Mouse (Mus musculus) limb, embryonic 13.5 days (tissue): ENCODE measurements around the gene Zfp94. TPM values are rescaled to one million over a fixed set of nuclear protein-coding genes. Genes with fewer than 3 reads are reported as not detected.
A peak's percentile ranks its signal among the peaks of the same experiment; 100 is the strongest.

ENCODE experiments used
- ATAC-seq: fragments of 200-750 bp; cut with Nextera tagmentation; 2 replicates; pipeline ENCODE4 v1.8.0; 2017; ENCODE audit warnings: low read depth, moderate number of reproducible peaks, moderate TSS enrichment; ENCODE audit not compliant: low FRiP score
- H3K27ac ChIP-seq: fragments of 300-500 bp; sonication (generic); 2 replicates; pipeline ENCODE4 v1.5.1; 2015; ENCODE audit warnings: inconsistent platforms, mild to moderate bottlenecking, moderate library complexity
- H3K27me3 ChIP-seq: fragments of 300-500 bp; sonication (generic); 2 replicates; pipeline ENCODE4 v1.6.1; 2015; ENCODE audit warnings: mild to moderate bottlenecking, inconsistent platforms
- H3K36me3 ChIP-seq: fragments of 300-500 bp; sonication (generic); 2 replicates; pipeline ENCODE4 v1.6.1; 2015; ENCODE audit warnings: inconsistent platforms, mild to moderate bottlenecking, moderate library complexity
- H3K4me1 ChIP-seq: fragments of 300-500 bp; sonication (generic); 2 replicates; pipeline ENCODE4 v1.6.1; 2015; ENCODE audit warnings: inconsistent platforms
- H3K4me2 ChIP-seq: fragments of 300-500 bp; sonication (generic); replicated peaks from 2 replicates; pipeline ENCODE4 v1.6.1; 2015; ENCODE audit warnings: inconsistent platforms, mild to moderate bottlenecking, moderate library complexity
- H3K4me3 ChIP-seq: fragments of 300-500 bp; sonication (generic); 2 replicates; pipeline ENCODE4 v1.5.1; 2015; ENCODE audit warnings: moderate library complexity, mild to moderate bottlenecking, inconsistent platforms
- H3K9ac ChIP-seq: fragments of 300-500 bp; sonication (generic); 2 replicates; pipeline ENCODE4 v1.6.1; 2015; ENCODE audit warnings: mild to moderate bottlenecking, inconsistent platforms
- H3K9me3 ChIP-seq: fragments of 300-500 bp; sonication (generic); 2 replicates; pipeline ENCODE4 v1.6.1; 2016; ENCODE audit warnings: inconsistent platforms
- WGBS: fragments of 180-500 bp; shearing (Covaris S2); methylation state at CpG from one replicate; pipeline ENCODE4 v1.1.7; 2015; 5-methylcytosine and 5-hydroxymethylcytosine counted together
- polyA plus RNA-seq: library from polyadenylated mRNA; unstranded; fragments of >200 nt; fragmentation: Nextera tagmentation; extraction: Ambion mirVana; gene quantifications from 2 replicates; pipeline ENCODE4 v1.2.1, GENCODE M21; 2015

Gene Zfp94
- polyA plus RNA-seq, 1 experiment from 2014 or later: 16.0 TPM

DNA sequence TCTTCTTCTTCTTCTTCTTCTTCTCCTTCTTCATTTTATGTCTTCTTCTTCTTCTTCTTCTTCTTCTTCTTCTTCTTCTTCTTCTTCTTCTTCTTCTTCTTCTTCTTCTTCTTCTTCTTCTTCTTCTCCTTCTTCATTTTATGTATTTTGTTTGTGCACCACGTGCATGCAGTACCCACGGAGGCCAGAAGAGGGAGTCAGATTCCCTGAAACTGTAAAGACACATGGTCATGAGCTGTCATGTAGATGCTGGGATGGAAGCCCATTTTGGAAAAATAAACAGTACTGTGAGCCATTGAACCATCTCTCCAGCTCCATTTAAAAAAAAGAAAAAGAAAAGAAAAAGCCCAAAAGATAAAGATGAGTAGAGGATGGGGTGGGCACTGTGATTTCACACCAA lies 21.8 kb upstream of the Zfp94 start:
- 54% methylated on average over 2 of the region's 2 CpGs for WGBS
- ATAC-seq: no peak

DNA sequence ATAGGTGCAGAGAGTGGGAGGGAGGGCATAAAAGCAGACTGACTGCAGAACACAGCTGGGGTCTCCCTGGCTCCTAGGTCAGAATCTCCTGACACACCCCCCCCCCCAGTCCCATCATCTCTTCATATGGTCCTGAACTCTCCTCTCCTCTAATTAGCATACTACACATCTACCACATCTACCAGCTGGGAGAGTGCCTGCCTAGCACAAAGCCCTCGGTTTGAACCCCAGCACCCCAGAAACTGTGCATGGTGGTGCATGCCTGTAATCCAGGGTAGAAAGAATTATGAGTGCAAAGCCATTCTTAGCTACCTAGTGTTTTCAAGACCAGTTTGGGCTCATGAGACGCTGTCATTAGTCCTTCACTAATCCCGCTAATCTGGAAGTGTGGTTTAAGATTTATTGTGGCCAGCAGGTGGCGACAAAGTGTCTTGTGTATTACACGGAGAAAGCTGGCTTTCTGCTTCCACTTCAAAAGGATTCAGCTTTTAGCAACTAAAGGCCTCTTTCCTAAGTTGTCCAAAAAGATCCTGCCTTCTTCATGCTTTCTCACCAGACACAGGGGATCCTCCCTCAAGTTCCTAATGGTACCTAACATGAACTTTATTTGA lies 19.3 kb upstream of the Zfp94 start:
- peaks cover 30% of the 10 kb centered on the region for H3K27me3 ChIP-seq
- H3K4me2 ChIP-seq: no peak overlapping the region
- no peak for ATAC-seq
- no peaks in the 10 kb centered on the region for H3K36me3 ChIP-seq
- no peak overlapping the region for H3K4me3 ChIP-seq
- H3K9ac ChIP-seq: no peak overlapping the region
- H3K4me1 ChIP-seq: no peaks in the 10 kb centered on the region
- no peak overlapping the region for H3K27ac ChIP-seq
- 9% methylated on average over 5 of the region's 5 CpGs for WGBS
- H3K9me3 ChIP-seq: no peaks in the 10 kb centered on the region

More for the DNA sequence above, 21.8 kb upstream of the Zfp94 start:
- no peak overlapping the region for H3K9ac ChIP-seq
- H3K27ac ChIP-seq: no peak overlapping the region
- H3K4me2 ChIP-seq: no peak overlapping the region
- H3K9me3 ChIP-seq: no peaks in the 10 kb centered on the region
- no peak overlapping the region for H3K4me3 ChIP-seq
- H3K36me3 ChIP-seq: no peaks in the 10 kb centered on the region
- peaks cover 21% of the 10 kb centered on the region for H3K27me3 ChIP-seq
- no peaks in the 10 kb centered on the region for H3K4me1 ChIP-seq

DNA sequence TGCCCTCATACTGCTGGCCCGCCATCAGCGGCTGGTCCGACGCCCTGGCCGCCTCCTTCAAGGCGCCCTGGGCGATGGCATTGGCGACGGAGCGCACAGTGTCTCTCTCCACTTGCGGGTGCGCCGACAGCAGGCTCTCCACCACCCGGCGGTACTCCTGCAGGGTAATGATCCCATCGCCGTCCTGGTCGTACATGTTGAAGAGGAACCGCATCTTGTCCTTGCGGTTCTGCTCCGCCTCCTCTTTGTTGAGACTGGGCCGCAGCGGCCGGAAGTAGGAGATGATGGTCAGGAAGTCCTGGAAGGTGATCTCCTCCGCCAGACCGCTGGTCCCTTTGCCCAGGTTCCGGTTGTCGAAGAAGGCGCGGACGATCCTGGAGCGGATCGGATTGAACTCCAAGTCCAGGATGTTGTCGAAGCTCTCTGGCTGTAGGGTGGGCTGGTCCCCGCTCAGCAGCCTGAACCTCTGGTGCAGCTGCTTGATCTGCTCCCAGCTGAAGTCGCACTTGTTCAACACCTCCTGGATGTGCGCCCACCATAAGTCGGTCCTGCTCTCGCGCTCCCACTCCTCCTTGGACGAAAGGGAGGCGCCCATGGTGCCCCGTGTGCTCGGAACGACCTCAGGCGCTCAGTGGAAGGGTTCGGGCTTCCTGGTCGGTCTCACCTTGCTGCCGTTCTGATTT lies 17.0 kb upstream of the Zfp94 start, which contains the start of gene Tescl:
Gene Tescl, minus strand, starts transcription at position 633 of the 683 bp plus-strand sequence.
- H3K36me3 ChIP-seq: no peaks in the 10 kb centered on the region
- H3K4me3 ChIP-seq: peak within 1 kb of the TSS; percentile 22
- no peak for ATAC-seq
- H3K4me1 ChIP-seq: no peaks in the 10 kb centered on the region
- H3K27ac ChIP-seq: no peak within 1 kb of the TSS
- H3K4me2 ChIP-seq: peak within 1 kb of the TSS; percentile 46
- H3K9me3 ChIP-seq: no peaks in the 10 kb centered on the region
- H3K27me3 ChIP-seq: peaks cover 30% of the 10 kb centered on the region
- 39% methylated on average over 49 of the region's 49 CpGs for WGBS
- no peak within 1 kb of the TSS for H3K9ac ChIP-seq

DNA sequence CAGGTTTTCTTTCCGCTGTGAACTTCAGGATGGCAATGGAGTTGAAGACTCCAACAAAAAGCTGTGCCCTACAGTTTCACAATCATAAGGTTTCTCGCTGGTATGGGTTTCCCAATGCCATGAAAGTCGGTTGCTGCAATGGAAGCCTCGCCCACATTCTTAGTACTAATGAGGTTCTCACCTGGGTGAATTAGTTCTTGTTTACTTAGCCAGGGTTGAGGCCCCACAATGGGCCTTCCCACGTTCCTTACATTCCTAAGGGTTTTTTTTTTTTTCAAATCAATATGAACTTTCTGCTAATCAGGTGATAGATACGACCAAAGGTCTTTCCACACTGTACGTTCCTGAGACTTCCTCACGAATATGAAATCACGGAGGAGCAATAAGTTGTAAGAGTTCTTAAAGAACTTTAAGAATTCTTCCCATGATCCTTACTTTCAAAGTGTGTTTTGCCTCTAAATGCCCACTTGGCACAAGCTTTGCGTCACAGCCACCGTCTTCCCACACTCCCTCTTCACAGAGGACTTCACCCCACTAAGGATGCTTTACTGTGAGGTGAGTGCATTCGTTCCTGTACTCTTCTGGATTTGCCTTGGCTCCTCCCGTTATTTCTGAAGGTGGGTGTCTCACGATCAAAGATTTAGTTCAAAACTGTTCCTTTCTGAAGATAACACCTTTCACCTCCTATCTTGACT lies 11.0 kb upstream of the Zfp94 start:
- Histone ChIP-seq H3K27ac (no peak overlapping the region), H3K9ac (no peak overlapping the region), H3K9me3 (peaks cover 11% of the 10 kb centered on the region; the same call in 1 of the 2 replicates), H3K4me3 (no peak overlapping the region), H3K4me1 (peaks cover 15% of the 10 kb centered on the region; the same call in 1 of the 2 replicates), H3K27me3 (0 out of 2 replicates have a peak, but pooled peaks cover under 1% of the 10 kb centered on the region), H3K4me2 (no peak overlapping the region), H3K36me3 (no peaks in the 10 kb centered on the region)
- 80% methylated on average over 14 of the region's 14 CpGs for WGBS
- no peak for ATAC-seq

DNA sequence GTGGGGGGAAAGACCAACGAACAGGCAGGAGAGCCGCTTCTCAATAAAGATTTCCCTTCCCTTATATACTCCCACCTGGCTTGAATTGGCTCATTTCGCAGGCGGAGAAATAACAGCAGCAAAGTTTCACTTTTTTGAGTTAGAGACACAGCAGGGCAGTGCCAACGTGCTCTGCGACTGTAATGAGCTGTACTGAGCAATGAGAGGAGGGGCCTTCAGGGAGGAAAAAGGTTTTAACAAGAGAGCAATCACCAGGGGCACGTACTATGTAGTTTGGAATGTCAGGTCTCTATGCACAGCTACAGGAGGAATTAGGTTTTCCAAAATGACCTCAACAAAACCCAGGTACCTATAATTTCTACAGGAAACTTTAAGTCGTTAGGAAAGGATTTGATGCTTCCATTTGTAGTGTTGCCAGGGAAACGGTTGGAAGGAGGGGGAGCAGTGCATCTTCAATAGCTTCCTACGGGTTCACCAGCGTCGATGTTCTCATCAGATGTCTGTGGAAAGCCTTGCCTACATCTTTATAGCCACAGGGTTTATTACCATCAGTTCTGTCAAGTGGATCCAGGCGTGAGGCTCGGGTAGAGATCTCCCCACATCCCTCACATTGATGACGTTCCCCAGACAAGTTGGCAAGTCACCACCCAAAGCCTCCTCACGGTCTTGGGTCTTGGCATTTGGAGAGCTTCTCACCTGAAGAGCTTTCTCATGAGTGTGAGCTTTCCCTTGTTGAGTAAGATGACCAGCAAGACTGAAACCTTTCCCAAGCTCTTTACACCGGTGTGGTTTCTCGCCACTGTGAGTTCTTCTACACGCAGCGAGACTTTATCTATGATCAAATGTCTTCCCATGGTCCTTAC lies 10.0 kb upstream of the Zfp94 start:
- H3K9me3 ChIP-seq: peaks cover 11% of the 10 kb centered on the region; the same call in 1 of the 2 replicates
- H3K27ac ChIP-seq: peak overlapping the region; percentile 48; the same call in 1 of the 2 replicates
- peak; percentile 64; the same call in 1 of the 2 replicates for ATAC-seq
- H3K27me3 ChIP-seq: no peaks in the 10 kb centered on the region
- peak overlapping the region; percentile 64 for H3K4me2 ChIP-seq
- H3K9ac ChIP-seq: peak overlapping the region; percentile 58
- H3K4me1 ChIP-seq: peaks cover 15% of the 10 kb centered on the region; the same call in 1 of the 2 replicates
- peak overlapping the region; percentile 40 for H3K4me3 ChIP-seq
- H3K36me3 ChIP-seq: no peaks in the 10 kb centered on the region
- 42% methylated on average over 20 of the region's 20 CpGs for WGBS

DNA sequence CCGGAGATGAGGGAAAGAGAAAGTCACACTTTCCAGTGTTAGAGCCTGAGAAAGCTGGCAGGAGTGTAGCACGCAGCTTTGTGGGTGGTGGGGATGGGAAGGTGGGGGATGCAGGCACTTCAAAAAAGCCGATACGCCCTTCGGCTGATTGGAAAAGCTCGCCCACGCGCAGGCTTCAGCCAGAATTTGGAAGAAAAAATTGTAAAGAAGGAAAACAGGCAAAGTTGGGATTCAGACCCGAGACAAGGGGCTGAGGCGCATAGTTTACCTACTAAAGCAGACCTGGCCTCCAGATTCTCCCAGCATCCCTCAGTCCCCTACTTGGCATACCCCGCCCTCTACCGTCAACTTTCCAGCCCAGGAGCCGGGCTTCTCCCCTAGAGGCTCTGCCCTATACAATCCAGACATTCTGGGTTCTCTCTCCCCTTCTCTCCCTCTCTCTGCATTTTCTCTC lies 9.2 kb upstream of the Zfp94 start:
- H3K4me3 ChIP-seq: peak overlapping the region; percentile 40
- no peaks in the 10 kb centered on the region; the same call in 1 of the 2 replicates for H3K27me3 ChIP-seq
- peak overlapping the region; percentile 58 for H3K9ac ChIP-seq
- ATAC-seq: peak; percentile 74
- peak overlapping the region; percentile 64 for H3K4me2 ChIP-seq
- 5% methylated on average over 13 of the region's 13 CpGs for WGBS
- H3K36me3 ChIP-seq: no peaks in the 10 kb centered on the region
- H3K27ac ChIP-seq: peak overlapping the region; percentile 48
- peaks cover 11% of the 10 kb centered on the region; the same call in 1 of the 2 replicates for H3K9me3 ChIP-seq
- H3K4me1 ChIP-seq: peaks cover 15% of the 10 kb centered on the region; the same call in 1 of the 2 replicates

DNA sequence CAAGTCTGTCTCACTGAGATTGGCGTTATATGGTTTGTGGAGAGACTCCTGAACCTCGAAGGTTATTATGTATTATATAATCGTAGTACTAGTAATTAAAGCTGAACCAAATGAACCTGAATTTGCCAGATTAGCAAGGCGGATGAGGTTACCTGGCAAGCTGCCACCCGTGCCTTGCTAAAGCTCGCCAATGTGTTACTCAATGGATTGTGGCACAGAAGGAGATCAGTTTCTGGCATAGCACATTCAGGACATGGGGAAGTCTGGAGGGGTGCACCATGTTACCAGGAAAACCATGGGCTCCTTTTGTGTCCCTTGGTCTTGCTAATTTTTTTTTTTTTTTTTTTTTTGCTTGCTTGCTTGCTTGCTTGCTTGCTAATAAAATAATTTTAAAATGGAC lies 8.7 kb upstream of the Zfp94 start:
- H3K4me2 ChIP-seq: peak overlapping the region; percentile 64
- H3K4me3 ChIP-seq: peak overlapping the region; percentile 40
- 84% methylated on average over 6 of the region's 6 CpGs for WGBS
- no peaks in the 10 kb centered on the region; the same call in 1 of the 2 replicates for H3K27me3 ChIP-seq
- peaks cover 11% of the 10 kb centered on the region; the same call in 1 of the 2 replicates for H3K9me3 ChIP-seq
- peak overlapping the region; percentile 58; the same call in 1 of the 2 replicates for H3K9ac ChIP-seq
- H3K36me3 ChIP-seq: no peaks in the 10 kb centered on the region
- H3K4me1 ChIP-seq: peaks cover 15% of the 10 kb centered on the region; the same call in 1 of the 2 replicates
- ATAC-seq: no peak
- peak overlapping the region; percentile 48; the same call in 1 of the 2 replicates for H3K27ac ChIP-seq

DNA sequence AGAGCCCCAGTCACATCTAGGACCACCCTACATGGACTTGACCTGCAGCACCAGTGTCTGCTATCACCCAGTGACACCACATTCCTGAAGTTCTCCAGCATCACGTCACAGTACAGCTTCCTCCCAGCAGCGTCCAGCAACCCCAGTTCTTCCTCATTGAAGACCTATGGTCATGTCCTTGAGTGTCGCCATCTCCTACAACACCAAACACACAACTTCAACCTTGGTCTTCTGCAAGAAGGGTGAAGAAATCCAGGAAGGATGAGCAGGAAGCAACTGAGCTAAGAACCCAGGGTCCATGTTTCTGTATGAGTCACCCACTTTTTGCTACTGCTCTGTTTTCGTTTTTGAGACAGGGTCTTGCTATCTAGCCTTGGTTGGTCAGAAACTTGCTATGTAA lies 6.1 kb upstream of the Zfp94 start:
- no peak overlapping the region for H3K4me2 ChIP-seq
- no peaks in the 10 kb centered on the region; the same call in 1 of the 2 replicates for H3K27me3 ChIP-seq
- no peak overlapping the region for H3K4me3 ChIP-seq
- H3K36me3 ChIP-seq: no peaks in the 10 kb centered on the region
- ATAC-seq: no peak
- no peak overlapping the region for H3K27ac ChIP-seq
- 82% methylated on average over 4 of the region's 4 CpGs for WGBS
- no peak overlapping the region for H3K9ac ChIP-seq
- peaks cover 15% of the 10 kb centered on the region; the same call in 1 of the 2 replicates for H3K4me1 ChIP-seq
- H3K9me3 ChIP-seq: peaks cover 11% of the 10 kb centered on the region; the same call in 1 of the 2 replicates

DNA sequence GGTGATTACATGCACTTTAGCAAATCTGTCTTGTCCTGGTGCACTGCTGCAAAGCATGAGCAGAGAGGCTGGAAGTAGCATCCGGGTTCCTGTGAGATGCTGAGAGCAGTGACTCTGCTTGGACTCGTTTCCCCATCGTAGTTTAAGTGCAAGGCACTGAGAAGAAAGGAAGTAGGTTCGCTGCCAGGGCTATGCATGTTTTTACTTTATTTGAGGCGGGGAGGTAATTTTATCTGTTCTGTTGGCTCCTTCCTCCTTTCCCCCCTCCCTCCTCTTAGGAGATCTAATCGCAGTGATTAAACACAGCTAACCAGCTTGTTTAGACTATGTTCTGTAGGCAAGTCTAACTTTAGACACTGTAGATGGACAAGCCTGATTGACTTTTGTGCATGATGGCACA lies 2.5 kb upstream of the Zfp94 start:
- no peak overlapping the region for H3K27ac ChIP-seq
- 0 out of 2 replicates have a peak, but pooled peaks cover 3% of the 10 kb centered on the region for H3K9me3 ChIP-seq
- H3K36me3 ChIP-seq: 0 out of 2 replicates have a peak, but pooled peaks cover 4% of the 10 kb centered on the region
- WGBS: 66% methylated on average over 6 of the region's 6 CpGs
- H3K4me1 ChIP-seq: peaks cover 8% of the 10 kb centered on the region; the same call in 1 of the 2 replicates
- no peak overlapping the region for H3K4me3 ChIP-seq
- no peak for ATAC-seq
- no peak overlapping the region for H3K4me2 ChIP-seq
- no peaks in the 10 kb centered on the region; the same call in 1 of the 2 replicates for H3K27me3 ChIP-seq
- no peak overlapping the region for H3K9ac ChIP-seq

DNA sequence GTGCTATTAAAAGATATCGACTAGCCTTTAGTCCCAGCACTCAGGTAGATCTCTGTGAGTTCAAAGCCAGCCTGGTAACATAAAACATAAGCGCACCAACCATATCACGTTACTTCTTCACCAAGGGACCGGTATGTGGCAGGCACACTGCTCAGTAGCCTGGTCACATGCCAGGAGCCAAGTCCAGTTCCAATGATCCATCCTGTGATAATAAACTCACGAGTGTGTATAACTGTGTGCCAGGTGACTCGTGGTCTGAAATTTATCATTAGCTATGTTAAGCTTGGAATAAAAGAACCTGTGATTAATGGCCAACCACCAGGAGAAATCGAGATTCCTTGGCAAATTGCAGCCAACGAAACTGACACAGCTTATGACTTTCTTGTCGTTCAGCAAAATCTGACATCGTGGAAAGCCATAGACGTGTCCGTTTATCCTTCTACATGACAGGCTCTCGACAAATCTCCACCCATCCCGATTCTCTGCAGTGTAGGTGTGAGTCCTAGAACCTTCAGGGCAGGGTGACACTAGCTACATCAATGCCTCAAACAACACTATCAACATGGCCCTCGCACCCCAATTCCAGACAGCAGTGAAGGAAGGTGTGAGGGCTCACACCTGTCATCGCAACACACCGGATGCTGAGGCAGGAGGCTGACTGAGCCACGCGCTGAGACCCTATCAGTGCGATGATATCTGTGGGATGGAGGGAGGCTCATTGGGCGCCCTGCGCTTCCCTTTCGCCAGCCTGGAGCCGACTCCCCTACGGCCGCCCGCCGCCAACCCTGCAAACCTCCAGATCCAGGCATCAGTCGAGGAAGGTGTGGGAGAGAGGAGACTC lies 520 bp downstream of the Zfp94 start:
- Histone ChIP-seq H3K4me2 (peak overlapping the region; percentile 88), H3K4me1 (peaks cover 8% of the 10 kb centered on the region; the same call in 1 of the 2 replicates), H3K27me3 (no peaks in the 10 kb centered on the region; the same call in 1 of the 2 replicates), H3K9me3 (no peaks in the 10 kb centered on the region), H3K27ac (peak overlapping the region; percentile 63; the same call in 1 of the 2 replicates), H3K36me3 (peaks cover 24% of the 10 kb centered on the region), H3K9ac (peak overlapping the region; percentile 85), H3K4me3 (peak overlapping the region; percentile 67)
- 29% methylated on average over 29 of the region's 29 CpGs for WGBS
- ATAC-seq: no peak; the same call in 1 of the 2 replicates
